Mouse (Mus musculus) liver, adult 2 months (tissue): ENCODE data around the gene Tiam2.

Source experiments
- CTCF ChIP-seq: fragments of 200-500 bp; IDR thresholded peaks from 2 replicates; pipeline ENCODE4 v1.5.1; 2011; ENCODE audit warnings: low read depth, low read length, control low read depth
- POLR2A ChIP-seq: fragments of 200-500 bp; IDR thresholded peaks from 2 replicates; pipeline ENCODE4 v1.6.1; 2011; ENCODE audit warnings: low read length, control low read depth; ENCODE audit not compliant: insufficient read depth; ENCODE audit errors: extremely low read depth

DNA sequence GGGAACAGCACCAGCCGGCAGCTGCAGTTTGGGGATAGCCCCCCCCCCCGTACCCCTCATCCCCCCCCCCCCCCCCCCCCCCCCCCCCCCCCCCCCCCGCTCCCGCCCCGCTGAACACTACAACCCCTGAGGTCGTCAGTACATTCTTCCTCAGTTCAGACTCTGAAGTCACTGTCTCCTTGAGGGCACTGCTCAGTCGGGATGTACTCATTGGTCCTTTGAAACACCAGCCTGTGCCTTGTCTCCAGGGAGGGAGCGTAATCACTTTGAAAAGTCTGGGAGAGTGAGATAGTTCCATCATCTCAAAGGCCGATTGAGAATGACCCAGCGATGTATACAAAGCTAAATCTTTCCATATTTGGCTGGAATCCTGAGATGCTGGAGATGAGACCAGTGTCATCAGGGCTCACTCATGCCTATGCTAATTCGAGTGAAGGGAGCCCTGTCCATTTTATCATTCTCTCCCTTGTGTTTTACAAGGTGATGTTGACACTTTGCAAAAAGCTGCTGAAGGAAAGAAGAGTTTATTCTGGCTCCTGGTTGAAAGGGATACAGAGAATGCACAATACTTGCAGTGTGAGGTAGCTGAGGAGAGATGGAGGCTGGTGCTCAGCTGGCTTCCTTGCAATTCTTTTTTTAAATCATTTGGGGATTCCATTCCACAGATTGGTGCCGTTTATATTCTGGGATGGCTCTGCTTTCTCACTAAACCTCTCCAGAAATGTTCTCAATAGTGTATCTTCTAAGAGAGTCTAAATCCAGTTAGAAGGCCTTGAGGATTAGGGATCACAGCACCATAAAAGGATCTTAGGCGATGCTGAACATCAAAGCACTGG, 53.6 kb downstream of the Tiam2 start:
- TF ChIP-seq CTCF (no peak), POLR2A (no peak)
